Mouse (Mus musculus): ENCODE data around the gene Rin1. TPM values are rescaled to one million over a fixed set of nuclear protein-coding genes. Genes with fewer than 3 reads are reported as not detected.

Rin1 gene
- polyA plus RNA-seq (2012; rRNA removed), result 18.2 and 24.3 TPM in 2 replicates

DNA sequence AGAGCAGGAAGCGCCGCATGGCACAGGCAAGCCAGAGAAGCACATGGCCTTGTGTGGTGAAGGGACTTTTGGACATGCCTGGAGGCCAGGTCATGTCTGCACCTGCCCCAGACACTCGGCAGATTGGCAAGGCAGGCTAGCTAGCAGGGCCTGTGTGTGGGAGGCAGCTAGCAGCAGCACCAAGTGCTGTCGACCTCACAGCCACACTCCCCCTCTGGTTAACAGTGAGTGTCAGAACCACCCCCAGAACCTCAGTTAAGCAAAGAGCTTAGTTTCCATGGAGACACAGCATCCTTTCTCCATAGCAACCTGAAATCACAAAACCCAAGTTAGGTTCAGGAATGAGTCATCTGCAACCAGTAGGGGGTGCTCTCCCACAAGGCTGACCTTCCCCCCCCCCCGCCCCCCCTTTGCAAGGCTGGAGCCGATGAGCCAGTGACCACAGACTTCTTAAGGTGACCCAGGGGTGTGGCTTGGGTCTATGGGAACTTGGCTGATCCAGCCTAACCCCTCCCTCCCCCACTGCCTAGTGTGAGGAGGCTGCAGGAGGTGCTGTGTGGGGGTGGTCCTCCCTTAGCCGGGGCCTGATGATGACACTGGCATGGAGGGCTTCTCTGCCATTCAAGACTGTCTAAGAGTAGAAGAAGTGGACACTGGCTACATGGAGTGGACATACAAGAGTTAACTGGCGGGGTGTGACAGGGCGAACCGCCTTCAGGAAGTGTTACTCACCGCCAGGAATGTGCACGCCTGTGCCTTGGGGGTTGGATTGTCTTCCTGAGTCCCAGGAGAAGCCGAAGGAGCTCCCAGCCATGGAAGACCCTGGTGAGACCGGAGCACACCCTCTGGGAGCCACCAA lies at the start of gene Rin1:
Rin1 (plus strand) TSS at position 435 of the 859 bp plus-strand sequence.

DNA sequence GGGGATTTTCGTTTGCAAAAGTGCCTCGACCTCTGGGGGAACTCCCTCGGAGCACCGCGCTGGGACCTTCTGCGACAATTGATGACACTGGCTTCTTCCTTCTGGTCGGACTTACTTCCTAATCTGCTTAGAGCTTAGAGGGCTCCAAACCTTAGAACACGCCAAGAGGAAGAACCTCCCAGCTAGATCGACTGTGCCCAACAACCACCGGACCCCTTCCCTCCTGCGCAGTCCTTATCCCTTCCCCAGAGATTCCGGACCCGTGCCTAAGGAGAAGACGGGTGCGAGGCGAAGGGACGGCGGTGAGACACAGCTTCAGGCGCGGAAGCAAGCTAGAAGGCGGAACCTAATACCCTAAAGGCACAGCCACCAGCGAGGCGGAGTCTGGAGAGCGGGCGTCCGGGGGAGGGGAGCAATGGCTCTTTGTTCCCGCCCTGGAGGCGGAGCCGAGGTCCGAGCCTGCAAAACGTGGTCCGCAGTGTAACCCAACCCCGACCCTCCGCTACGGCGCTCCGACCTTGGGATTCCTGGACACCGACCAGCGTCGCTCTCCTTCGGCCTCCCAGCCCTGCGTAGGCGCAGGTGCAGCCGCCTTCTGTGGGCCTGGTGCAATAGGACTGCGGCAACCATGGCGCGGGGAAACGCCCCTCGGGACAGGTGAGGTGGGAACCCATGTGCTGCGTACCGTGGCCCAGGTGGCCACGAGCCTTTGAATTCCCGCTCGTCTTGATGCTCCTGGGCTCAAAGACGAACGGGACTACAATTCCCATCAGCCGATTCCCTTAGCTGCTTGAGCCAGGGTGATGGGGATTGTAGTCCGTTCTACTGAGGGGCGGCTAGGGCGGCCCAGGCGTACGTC lies 26.4 kb upstream of the Rin1 start, which contains the start of gene Slc29a2:
Slc29a2 (plus strand) TSS at position 240 of the 859 bp plus-strand sequence.

DNA sequence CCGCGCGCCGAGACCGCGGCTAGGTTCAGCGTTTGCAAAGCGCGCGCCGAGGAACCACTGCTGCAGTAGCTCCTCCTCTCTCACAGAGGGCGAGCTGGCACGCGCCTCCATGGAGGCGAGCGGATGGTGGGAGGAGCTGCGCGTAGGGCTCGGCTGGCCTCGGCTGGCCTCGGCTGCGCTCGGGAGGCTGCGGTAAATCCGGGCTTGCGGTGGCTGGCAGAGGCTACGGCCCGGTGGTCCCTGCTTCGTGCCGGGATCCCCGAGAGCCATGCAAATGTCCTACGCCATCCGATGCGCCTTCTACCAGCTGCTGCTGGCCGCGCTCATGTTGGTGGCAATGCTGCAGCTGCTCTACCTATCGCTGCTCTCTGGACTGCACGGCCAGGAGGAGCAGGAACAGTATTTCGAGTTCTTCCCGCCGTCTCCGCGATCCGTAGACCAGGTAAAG lies 11.5 kb upstream of the Rin1 start, which contains the start of the genes B4gat1 and AC124502.3:
B4gat1 (plus strand) TSS at position 118 of the 448 bp plus-strand sequence.
AC124502.3 (plus strand) TSS at position 183 of the 448 bp plus-strand sequence.

GRCm38 (mm10) chr19:5040862-5041523 lies 9.3 kb upstream of the Rin1 start, which contains the start of gene Brms1:
Gene Brms1 (plus strand): TSS chr19:5041354.

DNA sequence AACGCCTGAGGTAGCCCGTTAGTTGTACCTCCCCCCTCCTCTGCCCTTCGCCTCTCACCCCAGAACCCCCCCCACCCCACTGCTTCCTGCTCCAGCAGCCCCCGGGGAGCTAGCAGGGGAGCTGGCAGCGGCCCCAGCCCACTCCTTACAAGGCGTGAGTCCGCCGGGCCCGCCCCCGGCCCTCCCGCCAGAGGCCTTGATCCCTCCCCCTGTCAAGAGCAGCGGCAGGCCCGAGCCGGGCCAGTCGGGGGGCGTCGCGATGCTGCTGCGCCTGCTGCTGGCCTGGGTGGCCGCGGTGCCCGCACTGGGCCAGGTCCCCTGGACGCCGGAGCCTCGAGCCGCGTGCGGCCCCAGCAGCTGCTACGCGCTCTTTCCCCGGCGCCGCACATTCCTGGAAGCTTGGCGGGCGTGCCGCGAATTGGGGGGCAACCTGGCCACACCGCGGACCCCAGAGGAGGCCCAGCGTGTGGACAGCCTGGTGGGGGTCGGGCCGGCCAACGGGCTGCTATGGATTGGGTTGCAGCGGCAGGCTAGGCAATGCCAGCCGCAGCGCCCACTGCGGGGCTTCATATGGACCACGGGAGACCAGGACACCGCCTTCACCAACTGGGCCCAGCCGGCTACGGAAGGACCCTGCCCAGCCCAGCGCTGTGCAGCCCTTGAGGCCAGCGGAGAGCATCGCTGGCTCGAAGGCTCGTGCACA lies 17.7 kb downstream of the Rin1 start, which contains the start of gene Cd248:
Cd248 (plus strand) TSS at position 212 of the 703 bp plus-strand sequence.

GRCm38 (mm10) chr19:5085145-5085863 lies 35.0 kb downstream of the Rin1 start, which contains the start of gene Tmem151a:
Gene Tmem151a (minus strand): TSS chr19:5085531.

DNA sequence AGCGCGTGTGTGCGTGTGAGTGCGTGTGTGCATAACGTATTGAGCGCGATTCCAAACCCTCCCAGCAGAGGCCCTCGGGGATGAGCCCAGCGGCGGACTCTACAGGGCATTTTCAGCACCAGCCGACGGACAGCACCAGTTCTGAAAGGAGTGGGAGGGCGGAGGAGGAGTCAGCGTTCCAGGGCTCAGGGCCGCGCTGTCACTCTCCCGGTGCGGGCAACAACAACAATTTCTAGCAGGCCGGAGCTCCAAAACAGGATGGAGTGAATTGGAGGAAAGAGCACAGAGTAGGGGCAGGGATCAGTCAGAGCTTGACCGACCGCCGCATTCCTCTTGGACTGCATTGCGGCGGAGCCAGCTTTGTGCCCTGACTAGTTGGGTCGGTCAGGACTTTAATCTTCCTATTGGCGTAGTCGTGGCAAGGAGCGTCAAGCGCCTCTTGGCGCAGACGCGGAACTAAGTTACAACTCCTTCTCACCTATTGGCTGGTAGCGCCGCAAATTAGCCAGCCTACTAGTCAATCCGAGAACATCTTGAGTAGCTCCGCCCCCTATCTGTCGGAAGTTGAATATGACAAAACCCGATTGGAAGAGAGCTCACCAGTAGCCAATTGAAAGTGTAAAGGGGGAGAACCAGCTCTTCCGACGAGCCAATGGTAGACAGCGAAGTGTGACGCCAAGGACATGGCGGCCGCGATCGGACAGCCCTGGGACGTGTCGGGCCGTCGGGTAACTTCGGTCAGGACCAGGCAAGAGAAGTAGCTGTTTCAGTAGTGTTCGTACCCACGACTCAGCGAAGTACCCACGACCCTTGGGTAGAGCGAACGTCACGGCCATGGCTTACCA lies 37.8 kb downstream of the Rin1 start, which contains the start of gene Yif1a:
Yif1a (plus strand) TSS at position 655 of the 845 bp plus-strand sequence.

DNA sequence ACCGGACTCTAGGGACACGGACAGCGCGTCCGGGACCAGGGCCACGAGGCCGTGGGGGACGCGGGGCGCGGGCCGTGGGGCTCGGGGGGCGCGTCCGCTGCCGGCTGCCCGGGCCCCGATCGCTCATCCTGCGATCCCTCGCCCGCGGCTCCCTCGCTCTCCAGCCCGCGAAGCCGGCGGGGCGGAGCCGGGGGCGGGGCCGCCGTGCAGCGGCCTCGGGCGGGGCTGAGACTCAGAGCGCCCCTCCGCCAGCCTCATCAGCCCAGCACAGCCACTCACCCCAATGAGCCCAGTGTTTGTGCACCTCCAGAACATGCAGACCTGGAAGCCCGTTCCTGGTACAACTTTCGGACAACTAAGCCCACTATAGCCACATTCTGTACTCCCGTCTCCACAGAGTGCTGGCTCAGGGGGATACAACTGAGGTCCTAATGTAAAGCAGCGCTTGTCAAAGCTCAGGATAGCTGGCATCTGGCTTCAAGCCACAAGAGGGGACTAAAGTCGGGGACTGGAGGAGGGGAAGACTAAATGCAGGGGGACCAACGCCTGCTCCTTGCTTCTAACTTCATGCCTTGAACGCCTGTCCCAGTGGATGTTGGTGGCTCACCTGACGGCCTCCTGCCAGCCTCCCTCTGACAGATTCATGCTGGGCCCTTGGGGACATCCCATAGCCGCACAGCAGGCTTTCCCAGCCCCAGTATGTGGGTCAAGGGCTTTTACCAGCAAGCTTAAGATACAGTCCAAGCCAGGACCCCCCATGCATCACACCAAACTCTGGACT lies 48.3 kb downstream of the Rin1 start, which contains the start of gene Cnih2:
Cnih2 (minus strand) TSS at position 159 of the 781 bp plus-strand sequence.

Other genes with a start within 250 kb of the Rin1 start
- 22.3 and 49.8 TPM in 2 replicates for gene Gm21992, start 238.9 kb upstream of the Rin1 start, polyA plus RNA-seq (2012; rRNA removed)
- gene Rbm14, start 238.8 kb upstream of the Rin1 start, polyA plus RNA-seq (2012; rRNA removed), result 124 and 130 TPM in 2 replicates
- 48.6 and 71.6 TPM in 2 replicates for gene Ccs, start 211.1 kb upstream of the Rin1 start, polyA plus RNA-seq (2012; rRNA removed)
- 0.29 and 0.47 TPM in 2 replicates for gene Ccdc87, start 211.1 kb upstream of the Rin1 start, polyA plus RNA-seq (2012; rRNA removed)
- 443 and 448 TPM in 2 replicates for gene Ctsf, start 195.4 kb upstream of the Rin1 start, polyA plus RNA-seq (2012; rRNA removed)
- 3.2 and 3.8 TPM in 2 replicates for gene Actn3, start 172.6 kb upstream of the Rin1 start, polyA plus RNA-seq (2012; rRNA removed)
- gene Zdhhc24, start 171.8 kb upstream of the Rin1 start, polyA plus RNA-seq (2012; rRNA removed), result 50.8 and 63.0 TPM in 2 replicates
- gene Bbs1, start 143.9 kb upstream of the Rin1 start, polyA plus RNA-seq (2012; rRNA removed), result 9.8 and 13.1 TPM in 2 replicates
- gene Dpp3, start 122.2 kb upstream of the Rin1 start, polyA plus RNA-seq (2012; rRNA removed), result 158 and 220 TPM in 2 replicates
- 12.9 and 17.8 TPM in 2 replicates for gene Peli3, start 107.4 kb upstream of the Rin1 start, polyA plus RNA-seq (2012; rRNA removed)
- gene Mrpl11, start 88.3 kb upstream of the Rin1 start, polyA plus RNA-seq (2012; rRNA removed), result 16.6 and 19.4 TPM in 2 replicates
- 2.8 and 4.2 TPM in 2 replicates for gene Npas4, start 60.2 kb upstream of the Rin1 start, polyA plus RNA-seq (2012; rRNA removed)
- 22.3 and 29.6 TPM in 2 replicates for gene Slc29a2, start 26.6 kb upstream of the Rin1 start, polyA plus RNA-seq (2012; rRNA removed)
- gene B4gat1, start 11.7 kb upstream of the Rin1 start, polyA plus RNA-seq (2012; rRNA removed), result 69.6 and 74.6 TPM in 2 replicates
- gene AC124502.3, start 11.6 kb upstream of the Rin1 start, polyA plus RNA-seq (2012; rRNA removed), result 1.6 and 2.1 TPM in 2 replicates
- gene Brms1, start 9.1 kb upstream of the Rin1 start, polyA plus RNA-seq (2012; rRNA removed), result 33.0 and 36.1 TPM in 2 replicates
- 31.1 and 41.1 TPM in 2 replicates for gene Cd248, start 17.6 kb downstream of the Rin1 start, polyA plus RNA-seq (2012; rRNA removed)
- gene Tmem151a, start 35.0 kb downstream of the Rin1 start, polyA plus RNA-seq (2012; rRNA removed), result 8.9 and 12.9 TPM in 2 replicates
- 166 and 167 TPM in 2 replicates for gene Yif1a, start 38.1 kb downstream of the Rin1 start, polyA plus RNA-seq (2012; rRNA removed)
- 14.4 and 14.6 TPM in 2 replicates for gene Cnih2, start 48.0 kb downstream of the Rin1 start, polyA plus RNA-seq (2012; rRNA removed)
- 228 and 236 TPM in 2 replicates for gene Rab1b, start 56.6 kb downstream of the Rin1 start, polyA plus RNA-seq (2012; rRNA removed)
- 184 and 197 TPM in 2 replicates for gene Klc2, start 68.1 kb downstream of the Rin1 start, polyA plus RNA-seq (2012; rRNA removed)
- gene Pacs1, start 222.6 kb downstream of the Rin1 start, polyA plus RNA-seq (2012; rRNA removed), result 59.2 and 59.9 TPM in 2 replicates
- gene Sf3b2, start 245.0 kb downstream of the Rin1 start, polyA plus RNA-seq (2012; rRNA removed), result 146 and 169 TPM in 2 replicates
- gene Gal3st3, start 247.8 kb downstream of the Rin1 start, polyA plus RNA-seq (2012; rRNA removed), result 0.67 and 0.79 TPM in 2 replicates

Measured in ovary, adult 2 months (tissue).